Comparison of ENCODE assay signal across 16 mouse cellular contexts in the genomic region with DNA sequence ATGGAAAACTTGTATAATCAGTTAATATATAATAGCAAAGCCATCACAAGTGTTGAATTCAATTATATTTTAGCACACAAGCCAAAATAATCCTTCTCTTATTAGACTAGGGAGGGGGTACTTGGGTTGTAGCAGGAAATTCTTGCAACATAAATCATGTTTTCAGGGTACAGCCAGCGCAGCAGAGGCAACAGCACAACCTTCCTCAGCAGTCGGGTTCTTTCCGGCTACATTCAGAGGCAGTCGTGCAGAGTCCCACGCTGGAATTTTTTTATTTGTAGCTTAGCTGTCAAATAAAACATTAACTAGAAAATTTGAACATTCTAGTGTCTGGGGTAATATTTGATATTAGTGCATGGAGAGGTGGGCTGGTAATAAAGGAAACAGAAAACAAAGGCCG.
DNase-seq lines count a peak whose midpoint lies in the region; ATAC-seq and TF ChIP-seq lines count a peak whose summit lies in the region.
"Had no signal": no experiment of that assay in that cellular context is flagged by ENCODE, and none has a peak within 500 bp of the region (broad histone marks: within the 10 kb centered on the region; RNA-seq: fewer than 3 reads in every experiment).

No protein-coding gene starts in this region.

- no peaks in the 10 kb centered on the region for H3K9me3 ChIP-seq in midbrain, embryonic 10.5 days (replicated peaks)
- no peaks in the 10 kb centered on the region for H3K9me3 ChIP-seq in midbrain, postnatal 0 days (ENCODE audit: low read length)
- H3K9me3 ChIP-seq in hindbrain, embryonic 14.5 days (ENCODE audit: control insufficient read depth, low read length), result no peaks in the 10 kb centered on the region
- H3K9me3 ChIP-seq in neural tube, embryonic 14.5 days (ENCODE audit: control insufficient read depth, low read length), result no peaks in the 10 kb centered on the region
- H3K9me3 ChIP-seq: heart, embryonic 15.5 days had no signal

- DNase-seq in midbrain, embryonic 10.5 days (ENCODE audit: low spot score), result no peak
- no peak for DNase-seq in midbrain, postnatal 0 days (ENCODE audit: low spot score)
- DNase-seq in hindbrain, embryonic 14.5 days (ENCODE audit: low spot score), result no peak
- peak; percentile 28 to 65 for DNase-seq in kidney, postnatal 25 days
- DNase-seq in urinary bladder, postnatal 10 days (ENCODE audit: low spot score), result no peak
- no peak for DNase-seq in right cerebral cortex, postnatal 10 days (ENCODE audit: low spot score in 2 of 2)
- DNase-seq: adrenal gland, postnatal 25 days; cerebellum, adult 18-20 months; gastrocnemius, postnatal 25 days; lung, postnatal 36 days had no signal

- no peak for TF ChIP-seq CTCF in midbrain, postnatal 0 days (IDR thresholded peaks at IDR 0.05)

- H3K9ac ChIP-seq in midbrain, postnatal 0 days (replicated peaks; ENCODE audit: low read length, poor library complexity, severe bottlenecking), result no peak overlapping the region
- H3K9ac ChIP-seq in hindbrain, embryonic 14.5 days, result peak overlapping the region; percentile 47
- H3K9ac ChIP-seq in neural tube, embryonic 14.5 days (replicated peaks; ENCODE audit: low read depth, low read length), result 0 out of 2 replicates have a peak overlapping the region, but pooled peaks have one; percentile 2
- H3K9ac ChIP-seq: heart, embryonic 15.5 days had no signal

- peaks cover 41% of the 10 kb centered on the region for H3K4me1 ChIP-seq in midbrain, embryonic 10.5 days
- no peaks in the 10 kb centered on the region for H3K4me1 ChIP-seq in midbrain, postnatal 0 days (ENCODE audit: insufficient read depth, low read length)
- H3K4me1 ChIP-seq in hindbrain, embryonic 14.5 days (replicated peaks; ENCODE audit: control insufficient read depth, insufficient read depth, low read length), result peaks cover 32% of the 10 kb centered on the region
- peaks cover 17% of the 10 kb centered on the region; the same call in 1 of the 2 replicates for H3K4me1 ChIP-seq in neural tube, embryonic 14.5 days (ENCODE audit: control insufficient read depth, insufficient read depth, low read length)
- H3K4me1 ChIP-seq: heart, embryonic 15.5 days had no signal

- peak overlapping the region; percentile 71; the same call in 1 of the 2 replicates for H3K27ac ChIP-seq in midbrain, embryonic 10.5 days (replicated peaks)
- H3K27ac ChIP-seq in midbrain, postnatal 0 days (ENCODE audit: low read depth, low read length), result no peak overlapping the region
- peak overlapping the region; percentile 81 for H3K27ac ChIP-seq in hindbrain, embryonic 14.5 days
- peak overlapping the region; percentile 0; the same call in 1 of the 2 replicates for H3K27ac ChIP-seq in neural tube, embryonic 14.5 days (ENCODE audit: low read depth, low read length)
- H3K27ac ChIP-seq: heart, embryonic 15.5 days; layer of hippocampus, adult 2 months had no signal

- no peak for ATAC-seq in midbrain, postnatal 0 days (ENCODE audit: low FRiP score)
- ATAC-seq in hindbrain, embryonic 14.5 days (ENCODE audit: low FRiP score), result no peak
- no peak for ATAC-seq in neural tube, embryonic 14.5 days (ENCODE audit: low read depth)
- ATAC-seq in megakaryocyte-erythroid progenitor cell, adult 5-6 weeks (replicated peaks; ENCODE audit: low FRiP score, low TSS enrichment, poor library complexity, severe bottlenecking), result no peak
- ATAC-seq: CD4-positive, CD25-positive, alpha-beta regulatory T cell, adult 4 months had no signal

- 82% methylated on average over 6 of the region's 6 CpGs for WGBS in midbrain, embryonic 10.5 days
- WGBS in midbrain, postnatal 0 days, result 60% methylated on average over 6 of the region's 6 CpGs
- WGBS in hindbrain, embryonic 14.5 days, result 65% methylated on average over 6 of the region's 6 CpGs
- WGBS in neural tube, embryonic 14.5 days, result 43% methylated on average over 6 of the region's 6 CpGs

- H3K4me3 ChIP-seq in midbrain, embryonic 10.5 days, result no peak overlapping the region
- no peak overlapping the region for H3K4me3 ChIP-seq in midbrain, postnatal 0 days (ENCODE audit: low read depth, low read length)
- H3K4me3 ChIP-seq in hindbrain, embryonic 14.5 days (replicated peaks; ENCODE audit: low read length), result no peak overlapping the region
- H3K4me3 ChIP-seq in neural tube, embryonic 14.5 days (ENCODE audit: low read depth, low read length), result no peak overlapping the region
- H3K4me3 ChIP-seq: heart, embryonic 15.5 days; layer of hippocampus, adult 2 months had no signal

- H3K4me2 ChIP-seq in midbrain, postnatal 0 days (ENCODE audit: low read depth, low read length, poor library complexity, severe bottlenecking), result no peak overlapping the region
- peak overlapping the region; percentile 33; the same call in 1 of the 2 replicates for H3K4me2 ChIP-seq in hindbrain, embryonic 14.5 days (replicated peaks)
- peak overlapping the region; percentile 0; the same call in 1 of the 2 replicates for H3K4me2 ChIP-seq in neural tube, embryonic 14.5 days (ENCODE audit: low read depth, low read length)
- H3K4me2 ChIP-seq: heart, embryonic 15.5 days; liver, embryonic 11.5 days had no signal

- H3K36me3 ChIP-seq in midbrain, embryonic 10.5 days, result no peaks in the 10 kb centered on the region
- no peaks in the 10 kb centered on the region for H3K36me3 ChIP-seq in midbrain, postnatal 0 days (ENCODE audit: insufficient read depth, low read length)
- no peaks in the 10 kb centered on the region for H3K36me3 ChIP-seq in hindbrain, embryonic 14.5 days (replicated peaks; ENCODE audit: control insufficient read depth, insufficient read depth)
- no peaks in the 10 kb centered on the region for H3K36me3 ChIP-seq in neural tube, embryonic 14.5 days (ENCODE audit: control insufficient read depth, insufficient read depth, low read length)
- H3K36me3 ChIP-seq: heart, embryonic 15.5 days had no signal

- no peaks in the 10 kb centered on the region; the same call in 1 of the 2 replicates for H3K27me3 ChIP-seq in midbrain, embryonic 10.5 days (ENCODE audit: low read depth, poor library complexity, severe bottlenecking)
- no peaks in the 10 kb centered on the region for H3K27me3 ChIP-seq in midbrain, postnatal 0 days (ENCODE audit: insufficient read depth, low read length)
- H3K27me3 ChIP-seq in hindbrain, embryonic 14.5 days (ENCODE audit: control insufficient read depth, insufficient read depth, low read length), result no peaks in the 10 kb centered on the region
- H3K27me3 ChIP-seq in neural tube, embryonic 14.5 days (ENCODE audit: control insufficient read depth, insufficient read depth, low read length), result no peaks in the 10 kb centered on the region
- H3K27me3 ChIP-seq: heart, embryonic 15.5 days had no signal

Comparison
In these comparisons a context has a peak if more than half of its experiments do, and no peak if none do; other contexts are left out.
1. DNase-seq: peak in kidney, postnatal 25 days (2 of 2); none in midbrain, embryonic 10.5 days (single experiment), midbrain, postnatal 0 days (single experiment), hindbrain, embryonic 14.5 days (single experiment), urinary bladder, postnatal 10 days (single experiment) and right cerebral cortex, postnatal 10 days (0 of 2).